Mouse (Mus musculus) spleen, adult 2 months (tissue): ENCODE measurements around the gene Gpr107.

Experiments
- CTCF ChIP-seq: fragments of 200-500 bp; IDR thresholded peaks from 2 replicates; pipeline ENCODE4 v1.5.1; 2011; ENCODE audit warnings: mild to moderate bottlenecking, inconsistent platforms; ENCODE audit not compliant: insufficient read depth, insufficient read length, insufficient replicate concordance; ENCODE audit errors: extremely low read depth
- POLR2A ChIP-seq: fragments of 200-500 bp; IDR thresholded peaks from 2 replicates; pipeline ENCODE4 v1.6.1; 2011; ENCODE audit warnings: low read depth, low read length, inconsistent platforms

GRCm38 (mm10) chr2:31169001-31169400 is 16.9 kb downstream of the Gpr107 start:
- TF ChIP-seq CTCF (no peak), POLR2A (no peak)
